Mouse (Mus musculus) urinary bladder, adult 2 months (tissue): ENCODE results near the gene Nkd1. TPM values are rescaled to one million over a fixed set of nuclear protein-coding genes. Genes with fewer than 3 reads are reported as not detected.

Source experiments
- DNase-seq: peaks from one replicate; pipeline ENCODE4 v3.0.0; 2022; ENCODE audit warnings: low spot score
- polyA plus RNA-seq: library from polyadenylated mRNA; depleted of rRNA; stranded (reverse); fragments of >200 nt; gene quantifications from 2 replicates; pipeline ENCODE4 v1.2.3, GENCODE M21; 2012; rRNA removed

Nkd1 gene
- 65.2 and 90.3 TPM in 2 replicates for polyA plus RNA-seq

DNA sequence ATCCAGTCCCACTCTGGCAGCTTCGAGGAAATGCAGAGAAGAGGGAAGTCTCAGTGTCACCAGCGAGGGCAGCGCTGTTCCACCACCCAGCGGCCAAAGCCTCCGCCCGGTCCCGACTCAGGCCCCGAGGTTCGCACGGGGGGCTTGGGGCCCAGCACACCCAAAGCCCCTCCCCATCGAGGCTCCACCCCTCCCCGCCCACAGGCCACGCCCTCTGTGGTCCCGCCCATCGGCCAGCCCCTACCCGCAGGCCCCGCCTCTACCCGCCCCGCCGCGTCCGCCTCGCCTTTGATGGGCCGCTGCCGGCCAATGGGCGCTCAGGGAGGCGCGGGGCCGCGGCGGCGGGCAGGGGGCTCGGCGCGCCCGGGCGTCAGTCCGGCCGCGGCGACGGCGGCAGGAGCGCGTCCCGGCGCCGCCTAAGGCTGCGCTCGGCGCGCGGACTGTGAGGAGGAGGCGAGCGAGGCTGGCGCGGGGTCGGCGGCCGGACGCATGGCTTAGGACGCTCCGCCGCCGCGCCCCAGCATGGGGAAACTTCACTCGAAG is at the start of gene Nkd1:
Gene Nkd1, plus strand, starts transcription at position 370 of the 543 bp plus-strand sequence.
- peak; percentile 67 for DNase-seq

DNA sequence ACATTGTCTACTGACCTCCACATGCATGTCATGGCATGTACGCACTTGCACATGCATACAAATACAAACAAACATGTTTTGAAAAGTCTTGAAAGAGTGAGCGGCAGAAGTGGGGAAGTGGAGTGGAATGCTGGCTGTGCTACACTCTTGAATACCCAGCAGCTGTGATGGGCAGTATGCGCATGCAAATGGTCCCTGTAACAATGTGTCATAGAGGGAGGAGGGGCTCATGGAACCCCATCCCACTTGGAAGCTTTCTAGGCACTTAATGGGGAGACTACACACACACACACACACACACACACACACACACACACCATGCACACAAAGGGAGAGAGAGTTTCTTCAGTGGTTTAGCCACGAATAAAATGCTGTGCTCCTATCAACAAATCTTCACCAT is 39.9 kb upstream of the Nkd1 start:
- no peak for DNase-seq

DNA sequence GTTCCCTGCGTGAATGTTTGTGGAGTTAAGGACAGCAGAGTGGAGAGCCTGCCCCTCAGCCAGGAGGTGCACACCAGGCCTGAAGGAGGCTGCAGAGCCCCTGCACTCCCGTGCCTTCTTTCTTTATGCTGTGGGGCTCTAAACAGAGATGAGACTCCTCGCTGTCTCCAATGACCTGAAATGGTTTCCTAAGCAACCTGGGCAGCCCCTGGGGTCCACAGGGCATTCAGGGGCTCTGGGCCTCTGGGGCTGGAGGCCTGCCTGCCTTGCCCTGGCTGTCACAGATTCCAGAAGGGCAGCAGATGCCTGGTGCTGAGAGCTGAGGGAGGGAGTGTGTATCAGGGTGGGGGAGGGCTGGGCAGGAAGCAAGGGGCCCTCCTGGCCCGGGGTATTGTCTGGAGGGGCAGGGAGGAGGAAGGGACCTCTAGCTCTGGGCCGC is 32.7 kb upstream of the Nkd1 start:
- no peak for DNase-seq

DNA sequence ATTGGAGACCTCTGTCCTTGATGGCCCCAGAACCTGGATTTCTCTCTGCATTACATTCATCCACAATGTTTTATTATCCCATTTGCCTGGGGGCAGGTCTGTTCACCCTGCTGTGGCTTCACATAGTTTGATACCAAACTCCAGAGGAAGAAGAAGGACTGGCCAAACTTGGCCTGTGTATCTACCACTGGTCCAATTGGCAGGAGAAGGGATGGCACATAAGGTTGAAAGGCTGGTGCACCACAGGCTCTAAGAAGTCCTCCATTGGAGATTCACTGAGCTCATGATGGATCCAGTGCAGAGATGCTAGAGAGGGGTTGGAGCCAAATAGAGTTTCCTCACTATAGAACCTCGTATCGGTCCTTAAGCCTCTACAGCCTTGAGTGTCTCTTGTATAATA is 27.1 kb upstream of the Nkd1 start:
- no peak for DNase-seq

GRCm38 (mm10) chr8:88495071-88495805 is 25.9 kb upstream of the Nkd1 start:
- no peak for DNase-seq

DNA sequence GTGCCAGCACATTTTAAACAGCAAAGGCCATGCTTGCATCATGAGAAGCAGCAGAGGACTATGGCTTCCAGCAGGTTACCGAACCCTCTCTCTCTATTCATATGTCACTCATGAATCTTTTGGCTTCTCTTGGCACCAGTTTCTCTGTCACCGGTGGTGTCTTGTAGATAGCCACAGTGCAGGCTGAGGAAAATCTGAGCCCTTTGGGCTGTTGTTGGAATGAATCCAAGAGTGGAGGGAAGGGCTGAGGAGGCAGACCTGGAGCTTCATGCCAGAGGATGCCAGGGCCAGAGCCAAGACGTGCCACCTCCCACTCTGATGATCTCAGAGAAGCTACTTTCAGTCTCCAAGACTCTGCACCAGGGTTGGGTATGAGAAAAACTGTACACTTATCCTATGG is 19.0 kb upstream of the Nkd1 start:
- DNase-seq: no peak

GRCm38 (mm10) chr8:88506981-88507380 is 14.2 kb upstream of the Nkd1 start:
- DNase-seq: no peak

- no peak for DNase-seq
Measured at GRCm38 (mm10) chr8:88511061-88511460, 10.1 kb upstream of the Nkd1 start.

DNA sequence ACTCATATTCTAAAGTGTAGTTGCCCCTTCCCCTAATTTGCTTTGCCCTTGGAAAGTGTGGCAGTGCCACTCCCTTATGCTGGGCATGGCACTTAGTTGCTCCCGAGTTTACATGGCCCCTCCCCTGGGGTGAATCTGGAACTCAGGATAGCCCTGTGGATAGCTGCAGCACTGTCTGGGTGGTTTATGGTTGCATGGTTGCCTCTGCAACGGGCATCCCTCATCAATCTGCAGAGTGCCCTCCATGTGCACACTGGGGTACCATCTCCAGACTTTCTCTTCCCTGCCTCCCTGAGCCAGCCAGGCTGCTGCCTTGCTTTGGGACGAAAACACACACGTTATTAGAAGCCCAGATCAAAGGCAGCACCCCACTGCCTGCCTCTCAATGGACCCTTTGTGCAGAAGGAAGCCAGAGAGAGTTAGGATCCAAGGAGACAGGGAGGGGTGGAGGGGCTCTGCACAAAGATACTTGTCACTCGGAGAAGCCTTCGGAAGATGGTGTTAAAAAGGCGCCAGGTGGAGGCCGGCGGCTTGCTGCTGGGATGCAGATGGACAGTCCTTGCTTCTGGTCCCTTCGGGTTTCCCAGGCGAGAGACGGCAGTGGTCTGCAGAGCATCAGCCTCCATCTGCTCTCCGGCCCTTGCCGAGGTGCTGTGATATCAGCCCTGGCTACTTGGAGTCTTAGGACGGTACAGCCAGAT is 8.9 kb upstream of the Nkd1 start:
- DNase-seq: no peak

GRCm38 (mm10) chr8:88518047-88518446 is 3.1 kb upstream of the Nkd1 start:
- no peak for DNase-seq

DNA sequence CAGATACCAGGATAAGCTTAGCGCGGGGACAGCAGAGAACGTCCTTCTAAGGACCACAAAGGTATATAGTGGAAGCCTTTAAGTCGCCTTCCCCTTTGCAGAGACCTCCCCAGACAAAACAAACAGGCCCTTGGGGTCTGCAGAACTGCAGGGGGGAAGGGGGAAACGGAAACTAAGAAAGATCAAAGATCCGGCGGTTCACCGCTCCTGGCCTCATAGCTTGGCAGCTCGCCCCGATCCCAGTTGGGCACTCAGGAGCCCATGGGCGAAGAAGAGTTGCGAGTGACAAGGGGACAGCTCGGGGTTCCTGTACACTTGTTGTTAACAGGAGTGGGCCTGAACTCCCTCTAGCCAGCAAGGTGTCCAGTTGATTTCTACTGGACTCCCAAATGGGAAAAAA is 773 bp upstream of the Nkd1 start:
- DNase-seq: no peak

- no peak for DNase-seq
Measured at GRCm38 (mm10) chr8:88521541-88522414, 624 bp downstream of the Nkd1 start.

GRCm38 (mm10) chr8:88522433-88523030 is 1.4 kb downstream of the Nkd1 start:
- DNase-seq: no peak

GRCm38 (mm10) chr8:88523621-88524020 is 2.5 kb downstream of the Nkd1 start:
- no peak for DNase-seq

- DNase-seq: no peak
Measured at GRCm38 (mm10) chr8:88524132-88524531, 3.0 kb downstream of the Nkd1 start.

DNA sequence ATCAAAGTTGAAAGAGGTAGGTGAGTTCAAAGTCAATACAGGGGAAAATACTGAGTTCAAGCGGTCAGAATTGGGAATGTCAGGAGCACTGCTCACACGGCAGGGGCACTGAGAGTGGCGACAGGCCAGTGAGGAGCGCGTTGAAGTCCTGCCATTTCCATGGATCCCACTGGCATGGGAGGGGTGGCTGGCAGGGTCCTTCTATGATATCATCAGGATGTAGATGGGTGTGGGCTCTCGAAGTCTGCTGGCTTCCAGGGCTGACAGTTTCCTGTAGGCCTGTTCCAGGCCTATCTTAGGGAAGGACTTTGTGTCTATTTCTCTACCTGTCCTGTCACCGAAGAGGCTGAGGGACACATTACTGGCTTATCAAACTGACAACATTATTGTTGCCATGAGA is 3.7 kb downstream of the Nkd1 start:
- no peak for DNase-seq

DNA sequence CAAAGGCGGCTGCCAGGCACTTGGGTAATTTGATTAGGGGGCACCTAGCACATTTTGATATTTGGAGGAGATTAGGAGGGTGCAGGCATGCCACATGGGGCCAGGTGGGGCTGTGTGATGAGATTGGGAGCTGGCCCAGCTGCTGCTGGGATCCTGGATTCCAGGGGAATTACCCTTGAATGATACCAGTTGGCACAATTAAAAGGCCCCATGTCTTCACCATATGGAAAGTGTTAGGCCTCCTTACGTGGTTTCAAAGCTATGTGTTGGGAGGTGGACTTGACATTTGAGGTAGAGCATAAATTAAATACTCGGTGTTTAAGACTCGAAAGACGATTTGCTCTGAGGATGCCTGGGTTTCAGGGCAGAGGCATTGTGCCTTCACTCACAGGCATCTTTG is 5.1 kb downstream of the Nkd1 start:
- no peak for DNase-seq

DNA sequence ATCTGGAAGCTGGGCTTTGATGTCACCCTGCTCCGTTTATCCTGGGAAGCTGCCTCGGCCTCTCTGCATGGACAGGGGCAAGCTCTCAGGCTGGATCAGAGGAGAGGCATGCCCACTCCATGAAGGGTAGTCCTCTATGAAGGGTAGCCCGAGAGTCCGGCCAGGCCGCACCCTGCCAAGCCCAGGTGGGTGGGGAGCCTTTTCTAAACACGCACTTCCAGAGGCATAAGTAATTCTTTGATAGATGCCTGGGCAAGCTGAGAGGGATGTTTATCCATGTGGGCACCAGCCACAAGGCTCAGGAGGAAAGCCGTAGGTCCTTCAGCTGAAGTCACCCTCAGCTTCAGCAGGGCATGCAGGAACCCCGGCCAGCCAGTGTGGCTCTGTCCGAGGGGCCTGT is 7.0 kb downstream of the Nkd1 start:
- no peak for DNase-seq

DNA sequence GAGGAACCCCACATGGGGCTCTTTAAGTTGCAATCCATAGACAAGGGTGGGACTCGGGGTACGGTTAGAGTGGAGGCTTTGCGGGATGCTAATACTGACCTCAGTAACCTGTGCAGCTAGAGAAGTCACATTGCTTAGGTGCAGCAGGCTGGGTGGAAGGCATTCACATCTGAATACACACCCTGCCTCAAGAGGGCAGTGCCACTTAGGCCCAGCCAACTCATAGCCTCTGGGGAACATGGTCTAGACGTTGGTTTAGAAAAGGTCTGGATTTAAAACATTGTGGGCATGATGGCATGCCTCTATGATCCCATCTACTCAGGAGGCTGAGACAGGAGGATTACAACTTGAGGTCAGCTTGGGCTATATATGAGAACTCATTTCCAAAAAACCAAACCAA is 8.6 kb downstream of the Nkd1 start:
- DNase-seq: no peak

GRCm38 (mm10) chr8:88537081-88537480 is 15.9 kb downstream of the Nkd1 start:
- DNase-seq: no peak
